Mouse (Mus musculus) induced T-regulatory cell, adult 2 months (primary cell): ENCODE data around the gene Igfbp6.

Source experiments
- DNase-seq: peaks from one replicate; pipeline ENCODE4 v3.0.0-alpha.2; 2012; ENCODE audit warnings: low read depth

Gene Igfbp6

GRCm38 (mm10) chr15:102176571-102177316 lies 32.6 kb downstream of the Igfbp6 start:
- no peak for DNase-seq

- DNase-seq: no peak
These were observed 33.3 kb downstream of the Igfbp6 start for GRCm38 (mm10) chr15:102177417-102177816.

- peak; percentile 91 for DNase-seq
These were observed 34.1 kb downstream of the Igfbp6 start for GRCm38 (mm10) chr15:102178279-102178678.

- DNase-seq: no peak
These were observed 34.9 kb downstream of the Igfbp6 start for GRCm38 (mm10) chr15:102179106-102179505.

- DNase-seq: no peak
These were observed 35.8 kb downstream of the Igfbp6 start for GRCm38 (mm10) chr15:102179924-102180323.

GRCm38 (mm10) chr15:102183076-102183475 lies 38.9 kb downstream of the Igfbp6 start:
- no peak for DNase-seq

- DNase-seq: no peak
These were observed 42.1 kb downstream of the Igfbp6 start for GRCm38 (mm10) chr15:102186239-102186638.

- no peak for DNase-seq
These were observed 43.9 kb downstream of the Igfbp6 start for GRCm38 (mm10) chr15:102188096-102188495.

- no peak for DNase-seq
These were observed 44.7 kb downstream of the Igfbp6 start for GRCm38 (mm10) chr15:102188883-102189282.

GRCm38 (mm10) chr15:102191699-102192098 lies 47.5 kb downstream of the Igfbp6 start:
- DNase-seq: no peak

- DNase-seq: no peak
These were observed 48.2 kb downstream of the Igfbp6 start for GRCm38 (mm10) chr15:102192271-102192812.

GRCm38 (mm10) chr15:102192820-102193386 lies 48.7 kb downstream of the Igfbp6 start:
- DNase-seq: no peak

- DNase-seq: no peak
These were observed 49.5 kb downstream of the Igfbp6 start for GRCm38 (mm10) chr15:102193652-102194051.

GRCm38 (mm10) chr15:102194439-102194838 lies 50.3 kb downstream of the Igfbp6 start:
- DNase-seq: no peak

GRCm38 (mm10) chr15:102195373-102195772 lies 51.2 kb downstream of the Igfbp6 start:
- DNase-seq: no peak

GRCm38 (mm10) chr15:102198841-102199240 lies 54.7 kb downstream of the Igfbp6 start:
- no peak for DNase-seq
